Mouse (Mus musculus): Measurements from ENCODE around the gene Gm10642. TPM values are rescaled to one million over a fixed set of nuclear protein-coding genes. Genes with fewer than 3 reads are reported as not detected.

The Gm10642 gene
- 0.47 and 0.85 TPM in 2 replicates for polyA plus RNA-seq (2016; fragmentation: Nextera tagmentation; extraction: Ambion mirVana)

DNA sequence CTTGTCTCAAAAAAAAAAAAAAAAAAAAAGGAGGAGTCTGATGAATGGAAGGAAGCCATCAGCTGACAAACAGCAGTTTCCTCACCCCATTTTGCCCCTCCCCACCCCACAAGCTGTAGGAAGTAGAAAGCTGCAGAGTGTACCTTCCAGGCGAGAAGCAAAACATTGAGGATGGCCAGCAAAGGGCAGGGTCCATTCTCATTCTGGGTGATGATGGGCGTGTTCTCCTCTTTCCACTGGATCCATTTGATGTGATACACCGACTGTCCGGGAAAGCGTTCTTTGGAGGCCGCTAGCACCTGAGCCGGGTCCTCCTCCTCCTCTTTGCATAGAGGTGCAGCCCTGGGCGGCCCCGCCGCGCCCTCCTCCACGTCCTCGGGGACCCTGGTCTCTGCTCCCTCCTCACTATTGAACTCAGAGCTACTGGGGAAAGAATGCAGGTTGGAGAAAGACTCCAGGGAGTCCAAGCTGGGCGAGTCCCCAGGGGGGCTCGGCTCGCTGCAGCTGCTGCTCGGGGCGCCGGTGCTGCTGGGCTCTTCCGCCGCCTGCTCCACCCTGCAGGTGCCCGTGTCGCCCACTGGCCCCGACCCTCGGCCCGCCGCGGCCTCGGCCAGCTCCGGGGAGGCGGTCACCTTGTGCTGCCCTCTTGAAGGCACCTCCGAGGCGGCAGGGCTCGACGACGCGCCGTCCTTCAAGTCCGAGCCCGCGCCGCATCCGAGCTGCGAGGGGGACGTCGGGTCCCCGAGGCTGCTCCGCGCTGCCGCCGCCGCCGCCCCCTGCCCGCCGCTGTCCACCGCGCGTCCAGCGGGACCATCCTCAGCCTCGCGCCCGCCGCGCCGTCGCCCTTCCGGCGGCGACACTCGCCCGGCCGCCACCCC lies at the start of gene Gm10642:
TSS of gene Gm10642 (plus strand) at position 122 of the 878 bp plus-strand sequence.
- peak; percentile 73 for ATAC-seq (ENCODE audit: low FRiP score)
- H3K36me3 ChIP-seq (replicated peaks): no peaks in the 10 kb centered on the region
- H3K9me3 ChIP-seq: no peaks in the 10 kb centered on the region
- H3K4me3 ChIP-seq (replicated peaks): peak within 1 kb of the TSS; percentile 91
- WGBS: under 1% methylated on average over 57 of the region's 72 CpGs
- H3K9ac ChIP-seq: peak within 1 kb of the TSS; percentile 90
- H3K4me1 ChIP-seq: peaks cover 30% of the 10 kb centered on the region
- no peaks in the 10 kb centered on the region for H3K27me3 ChIP-seq
- peak within 1 kb of the TSS; percentile 76 for H3K4me2 ChIP-seq
- H3K27ac ChIP-seq: peak within 1 kb of the TSS; percentile 96

DNA sequence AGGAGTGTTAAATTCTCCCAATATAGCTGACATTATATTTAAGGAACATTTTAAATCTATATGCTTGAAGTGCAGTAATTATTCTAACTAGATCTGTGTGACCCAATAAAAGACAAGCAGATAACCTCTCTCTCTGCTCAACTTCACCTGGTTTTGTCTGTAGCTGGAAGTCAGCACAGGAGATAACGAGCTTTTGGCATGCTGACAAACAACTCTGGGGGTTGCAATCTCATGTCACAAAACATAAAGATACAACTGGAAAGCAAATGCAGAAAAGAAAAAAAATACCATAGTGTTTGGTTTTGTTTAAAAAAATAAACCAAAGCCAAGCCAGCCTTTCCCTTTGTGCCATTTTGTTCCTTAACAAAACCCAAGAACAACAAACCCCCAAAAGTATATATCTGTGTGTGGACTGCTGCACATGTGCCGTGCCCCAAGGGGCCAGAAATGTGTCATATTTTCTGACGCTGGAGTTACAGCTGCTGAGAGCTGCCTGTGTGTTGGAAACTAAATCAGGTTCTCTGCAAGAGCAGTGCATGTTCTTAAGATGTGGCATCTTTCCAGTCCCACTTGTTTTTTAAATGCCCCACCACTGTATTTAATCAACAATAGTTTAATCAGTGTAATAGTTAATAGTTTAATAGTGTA lies 44.9 kb upstream of the Gm10642 start:
- no peak overlapping the region for H3K9ac ChIP-seq
- H3K4me2 ChIP-seq: no peak overlapping the region
- H3K36me3 ChIP-seq (replicated peaks): peaks cover 13% of the 10 kb centered on the region; the same call in 1 of the 2 replicates
- 69% methylated on average over 3 of the region's 3 CpGs for WGBS
- ATAC-seq (ENCODE audit: low FRiP score): no peak
- no peaks in the 10 kb centered on the region for H3K27me3 ChIP-seq
- no peaks in the 10 kb centered on the region for H3K4me1 ChIP-seq
- no peak overlapping the region for H3K27ac ChIP-seq
- no peaks in the 10 kb centered on the region for H3K9me3 ChIP-seq
- H3K4me3 ChIP-seq (replicated peaks): no peak overlapping the region

DNA sequence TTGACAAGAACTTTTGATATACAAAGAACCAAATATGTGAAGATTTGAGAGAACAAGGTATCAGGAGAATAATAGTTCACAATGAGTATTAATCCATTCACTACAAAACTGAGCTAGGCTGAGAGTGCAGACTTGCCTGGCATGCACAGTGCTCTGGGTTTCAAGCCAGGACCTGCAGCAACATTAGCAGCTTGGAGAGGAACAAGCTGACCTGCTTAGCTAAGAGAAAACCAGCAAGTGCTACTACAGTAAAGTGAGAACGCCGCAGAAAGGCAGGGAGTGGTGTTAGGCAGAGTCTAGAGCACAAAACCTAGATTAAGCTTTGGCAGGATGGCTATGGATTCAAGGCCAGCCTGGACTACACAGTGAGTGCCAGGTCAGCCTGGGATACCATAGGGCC lies 26.3 kb upstream of the Gm10642 start:
- no peaks in the 10 kb centered on the region for H3K9me3 ChIP-seq
- no peaks in the 10 kb centered on the region for H3K27me3 ChIP-seq
- no peaks in the 10 kb centered on the region for H3K36me3 ChIP-seq (replicated peaks)
- ATAC-seq (ENCODE audit: low FRiP score): no peak
- no peaks in the 10 kb centered on the region for H3K4me1 ChIP-seq
- no peak overlapping the region for H3K4me2 ChIP-seq
- no peak overlapping the region for H3K4me3 ChIP-seq (replicated peaks)
- WGBS: 91% methylated on average over 2 of the region's 2 CpGs
- H3K27ac ChIP-seq: no peak overlapping the region
- no peak overlapping the region for H3K9ac ChIP-seq

DNA sequence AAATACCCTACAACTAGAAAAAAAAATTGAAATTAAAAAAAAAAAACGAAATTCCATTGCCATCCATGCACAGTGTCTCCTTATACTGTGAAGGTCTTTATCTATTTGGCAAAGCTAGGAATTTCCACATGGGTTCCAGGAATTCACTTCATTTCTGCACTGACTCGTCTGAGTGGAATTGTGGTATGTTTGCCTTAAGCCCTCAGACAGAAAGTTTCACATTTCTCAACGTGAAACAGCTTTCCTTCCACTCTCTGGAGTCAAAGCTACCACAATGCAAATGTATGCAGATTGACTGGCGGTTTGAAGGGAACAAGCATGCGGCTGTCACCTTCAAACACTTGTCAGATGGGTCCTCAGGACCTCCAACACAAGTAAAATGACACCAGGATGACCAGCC lies 24.4 kb upstream of the Gm10642 start:
- ATAC-seq (ENCODE audit: low FRiP score): no peak
- H3K4me1 ChIP-seq: no peaks in the 10 kb centered on the region
- WGBS: 35% methylated on average over 5 of the region's 5 CpGs
- no peak overlapping the region for H3K9ac ChIP-seq
- H3K36me3 ChIP-seq (replicated peaks): no peaks in the 10 kb centered on the region
- no peak overlapping the region for H3K27ac ChIP-seq
- H3K4me2 ChIP-seq: no peak overlapping the region
- no peak overlapping the region for H3K4me3 ChIP-seq (replicated peaks)
- no peaks in the 10 kb centered on the region for H3K27me3 ChIP-seq
- no peaks in the 10 kb centered on the region for H3K9me3 ChIP-seq

DNA sequence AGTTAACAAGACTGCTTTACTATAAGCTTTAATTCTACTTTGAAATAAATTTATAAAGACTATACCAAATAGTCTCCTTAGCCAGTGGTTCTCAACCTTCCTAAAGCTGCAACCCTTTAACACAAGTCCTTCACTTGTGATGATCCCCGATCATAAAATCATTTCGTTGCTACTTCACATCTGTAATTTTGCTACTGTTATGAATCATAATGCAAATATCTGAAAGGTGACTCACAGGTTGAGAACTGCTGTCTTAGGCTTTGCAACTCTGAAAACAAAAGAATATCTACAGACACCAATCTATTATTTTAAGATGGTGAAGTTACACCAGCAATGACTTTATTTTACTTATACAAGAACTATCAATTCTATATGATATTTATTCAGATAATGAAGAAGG lies 19.3 kb upstream of the Gm10642 start:
- H3K4me2 ChIP-seq: no peak overlapping the region
- no peak overlapping the region for H3K9ac ChIP-seq
- no peaks in the 10 kb centered on the region for H3K27me3 ChIP-seq
- H3K36me3 ChIP-seq (replicated peaks): no peaks in the 10 kb centered on the region
- ATAC-seq (ENCODE audit: low FRiP score): no peak
- H3K27ac ChIP-seq: no peak overlapping the region
- WGBS: 87% methylated on average over 2 of the region's 2 CpGs
- no peaks in the 10 kb centered on the region for H3K9me3 ChIP-seq
- H3K4me1 ChIP-seq: no peaks in the 10 kb centered on the region
- H3K4me3 ChIP-seq (replicated peaks): no peak overlapping the region

DNA sequence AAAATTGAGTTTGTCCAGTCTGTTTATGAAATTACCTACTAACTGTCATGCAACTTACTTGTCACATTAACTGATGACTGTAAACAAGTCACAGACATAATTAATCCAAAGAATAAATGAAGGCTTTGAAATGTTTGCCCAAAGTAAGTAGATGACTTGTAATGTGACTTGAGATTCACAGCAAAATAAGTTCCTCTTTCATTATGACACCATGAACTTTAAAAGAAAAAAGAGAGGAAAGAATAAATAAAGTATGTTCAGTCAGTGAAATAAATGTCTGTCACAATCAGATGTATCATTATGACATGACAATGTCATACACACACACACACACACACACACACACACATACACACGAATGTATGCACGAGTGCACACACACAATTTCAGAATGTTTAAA lies 5.8 kb upstream of the Gm10642 start:
- Histone ChIP-seq H3K4me2 (no peak overlapping the region), H3K9ac (no peak overlapping the region), H3K27me3 (no peaks in the 10 kb centered on the region), H3K4me1 (peaks cover 22% of the 10 kb centered on the region), H3K4me3 (replicated peaks) (no peak overlapping the region), H3K36me3 (replicated peaks) (no peaks in the 10 kb centered on the region), H3K9me3 (no peaks in the 10 kb centered on the region), H3K27ac (no peak overlapping the region)
- 94% methylated on average over 2 of the region's 2 CpGs for WGBS
- ATAC-seq (ENCODE audit: low FRiP score): no peak

DNA sequence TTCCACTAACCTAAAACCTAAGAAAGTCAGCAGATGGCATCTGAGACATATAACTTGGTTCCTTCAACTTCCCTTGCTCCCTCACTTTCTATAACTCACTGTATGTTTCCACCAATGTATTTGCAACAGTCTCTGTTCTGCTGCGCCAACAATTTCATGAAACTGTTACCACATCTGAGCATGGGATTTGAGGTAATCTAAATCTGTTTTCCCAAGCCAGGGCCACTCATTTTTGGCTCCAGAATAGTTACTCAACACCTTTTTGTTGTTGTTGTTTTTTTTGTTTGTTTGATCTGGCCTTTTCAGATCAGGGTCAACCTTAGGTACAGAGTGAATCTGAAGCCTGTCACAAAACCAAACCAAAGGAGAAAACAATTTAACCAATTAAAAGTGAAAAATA lies 5.1 kb upstream of the Gm10642 start:
- no peak overlapping the region for H3K4me2 ChIP-seq
- no peaks in the 10 kb centered on the region for H3K27me3 ChIP-seq
- H3K9ac ChIP-seq: no peak overlapping the region
- no peak for ATAC-seq (ENCODE audit: low FRiP score)
- no peaks in the 10 kb centered on the region for H3K36me3 ChIP-seq (replicated peaks)
- H3K4me1 ChIP-seq: peaks cover 23% of the 10 kb centered on the region
- 87% methylated on average over 1 of the region's 1 CpGs for WGBS
- H3K27ac ChIP-seq: no peak overlapping the region
- H3K4me3 ChIP-seq (replicated peaks): no peak overlapping the region
- H3K9me3 ChIP-seq: no peaks in the 10 kb centered on the region

DNA sequence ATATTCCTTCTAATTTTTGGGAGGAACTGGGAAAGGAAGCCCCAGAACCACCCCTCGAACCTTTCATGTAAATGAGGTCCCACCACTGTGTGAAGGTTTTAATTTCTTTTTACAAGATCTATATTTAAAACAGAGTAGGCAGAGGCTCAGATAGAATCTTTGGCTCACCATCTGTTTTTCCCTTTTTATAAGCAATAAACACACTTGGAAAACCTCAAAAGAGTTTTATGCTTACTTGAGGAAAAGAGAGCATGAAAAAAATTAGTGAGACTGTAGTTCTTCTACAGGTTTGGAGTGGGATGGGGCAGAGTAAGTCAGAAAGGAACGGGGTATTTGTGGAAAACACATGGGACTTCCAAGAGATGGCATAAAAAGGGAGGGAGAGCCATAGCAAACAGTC lies 3.8 kb upstream of the Gm10642 start:
- H3K4me3 ChIP-seq (replicated peaks): no peak overlapping the region
- H3K36me3 ChIP-seq (replicated peaks): no peaks in the 10 kb centered on the region
- no peaks in the 10 kb centered on the region for H3K27me3 ChIP-seq
- H3K27ac ChIP-seq: no peak overlapping the region
- no peaks in the 10 kb centered on the region for H3K9me3 ChIP-seq
- 80% methylated on average over 2 of the region's 2 CpGs for WGBS
- no peak overlapping the region for H3K9ac ChIP-seq
- no peak for ATAC-seq (ENCODE audit: low FRiP score)
- no peak overlapping the region for H3K4me2 ChIP-seq
- H3K4me1 ChIP-seq: peaks cover 27% of the 10 kb centered on the region

DNA sequence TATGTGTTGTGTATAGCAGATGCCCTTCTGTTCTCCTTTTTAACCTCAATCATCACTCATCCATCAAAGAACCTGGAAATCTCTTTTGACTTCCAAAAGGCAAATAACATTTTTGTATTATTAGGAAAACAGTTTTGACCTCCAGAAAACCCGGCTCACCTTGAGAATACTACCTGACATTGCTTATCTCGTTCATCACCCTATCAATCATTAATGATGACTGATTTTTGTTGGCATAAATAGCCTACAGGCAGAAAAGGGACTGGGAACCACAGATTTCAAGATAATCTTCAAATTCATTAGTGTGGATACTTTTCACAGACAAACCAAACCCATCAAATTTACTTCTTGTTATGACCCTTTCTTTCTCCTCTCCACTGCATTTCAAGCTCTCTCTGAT lies 2.2 kb upstream of the Gm10642 start:
- Histone ChIP-seq H3K27ac (no peak overlapping the region), H3K4me1 (peaks cover 30% of the 10 kb centered on the region), H3K9me3 (no peaks in the 10 kb centered on the region), H3K36me3 (replicated peaks) (no peaks in the 10 kb centered on the region), H3K4me2 (peak overlapping the region; percentile 33), H3K9ac (no peak overlapping the region), H3K4me3 (replicated peaks) (0 out of 2 replicates have a peak overlapping the region, but pooled peaks have one; percentile 8), H3K27me3 (no peaks in the 10 kb centered on the region)
- ATAC-seq (ENCODE audit: low FRiP score): no peak
- 76% methylated on average over 2 of the region's 2 CpGs for WGBS

DNA sequence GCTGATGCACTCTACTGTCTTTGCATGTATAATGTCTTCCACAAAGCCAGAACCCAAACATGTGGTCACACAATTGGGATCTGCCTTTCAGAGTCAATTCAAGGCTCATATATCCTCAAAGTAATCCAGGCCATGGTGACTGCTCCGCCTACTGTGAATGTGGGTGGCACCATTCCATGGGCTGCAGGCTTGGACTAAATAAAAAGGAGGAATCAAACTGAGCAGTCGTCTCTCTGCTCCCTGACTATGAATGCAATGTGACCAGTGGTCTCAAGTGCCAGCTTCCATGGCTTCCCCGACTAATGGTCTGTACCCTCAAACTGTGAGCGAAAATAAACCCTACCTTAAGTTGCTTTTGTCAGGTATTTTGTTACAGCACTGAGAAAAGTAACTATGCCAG lies 1.6 kb upstream of the Gm10642 start:
- Histone ChIP-seq H3K27ac (no peak overlapping the region), H3K9ac (no peak overlapping the region), H3K4me3 (replicated peaks) (0 out of 2 replicates have a peak overlapping the region, but pooled peaks have one; percentile 8), H3K4me2 (peak overlapping the region; percentile 33), H3K27me3 (no peaks in the 10 kb centered on the region), H3K9me3 (no peaks in the 10 kb centered on the region), H3K36me3 (replicated peaks) (no peaks in the 10 kb centered on the region), H3K4me1 (peaks cover 30% of the 10 kb centered on the region)
- ATAC-seq (ENCODE audit: low FRiP score): no peak
- 67% methylated on average over 4 of the region's 4 CpGs for WGBS

DNA sequence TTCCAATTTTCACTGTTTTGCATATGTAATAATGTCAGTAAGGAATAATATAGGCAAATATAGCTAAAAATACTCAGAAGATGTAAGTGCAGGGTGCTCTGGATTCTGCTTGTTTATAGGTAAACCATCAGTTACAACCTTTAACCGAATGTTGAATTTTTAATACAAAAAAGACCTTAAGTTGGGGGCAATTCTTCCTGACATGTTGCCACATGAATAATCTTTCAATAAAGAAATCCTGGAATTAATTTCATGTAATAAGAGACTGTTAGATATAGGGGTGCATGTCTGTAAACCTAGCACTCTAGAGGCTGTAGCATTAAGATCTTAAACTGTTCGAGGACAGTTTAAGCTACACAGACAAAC lies 304 bp upstream of the Gm10642 start:
- peak; percentile 10 for ATAC-seq (ENCODE audit: low FRiP score)
- H3K9ac ChIP-seq: 0 out of 2 replicates have a peak overlapping the region, but pooled peaks have one; percentile 90
- H3K4me1 ChIP-seq: peaks cover 30% of the 10 kb centered on the region
- peak overlapping the region; percentile 91 for H3K4me3 ChIP-seq (replicated peaks)
- H3K9me3 ChIP-seq: no peaks in the 10 kb centered on the region
- H3K27ac ChIP-seq: no peak overlapping the region
- H3K4me2 ChIP-seq: peak overlapping the region; percentile 76
- 33% methylated on average over 2 of the region's 2 CpGs for WGBS
- H3K27me3 ChIP-seq: no peaks in the 10 kb centered on the region
- H3K36me3 ChIP-seq (replicated peaks): no peaks in the 10 kb centered on the region

DNA sequence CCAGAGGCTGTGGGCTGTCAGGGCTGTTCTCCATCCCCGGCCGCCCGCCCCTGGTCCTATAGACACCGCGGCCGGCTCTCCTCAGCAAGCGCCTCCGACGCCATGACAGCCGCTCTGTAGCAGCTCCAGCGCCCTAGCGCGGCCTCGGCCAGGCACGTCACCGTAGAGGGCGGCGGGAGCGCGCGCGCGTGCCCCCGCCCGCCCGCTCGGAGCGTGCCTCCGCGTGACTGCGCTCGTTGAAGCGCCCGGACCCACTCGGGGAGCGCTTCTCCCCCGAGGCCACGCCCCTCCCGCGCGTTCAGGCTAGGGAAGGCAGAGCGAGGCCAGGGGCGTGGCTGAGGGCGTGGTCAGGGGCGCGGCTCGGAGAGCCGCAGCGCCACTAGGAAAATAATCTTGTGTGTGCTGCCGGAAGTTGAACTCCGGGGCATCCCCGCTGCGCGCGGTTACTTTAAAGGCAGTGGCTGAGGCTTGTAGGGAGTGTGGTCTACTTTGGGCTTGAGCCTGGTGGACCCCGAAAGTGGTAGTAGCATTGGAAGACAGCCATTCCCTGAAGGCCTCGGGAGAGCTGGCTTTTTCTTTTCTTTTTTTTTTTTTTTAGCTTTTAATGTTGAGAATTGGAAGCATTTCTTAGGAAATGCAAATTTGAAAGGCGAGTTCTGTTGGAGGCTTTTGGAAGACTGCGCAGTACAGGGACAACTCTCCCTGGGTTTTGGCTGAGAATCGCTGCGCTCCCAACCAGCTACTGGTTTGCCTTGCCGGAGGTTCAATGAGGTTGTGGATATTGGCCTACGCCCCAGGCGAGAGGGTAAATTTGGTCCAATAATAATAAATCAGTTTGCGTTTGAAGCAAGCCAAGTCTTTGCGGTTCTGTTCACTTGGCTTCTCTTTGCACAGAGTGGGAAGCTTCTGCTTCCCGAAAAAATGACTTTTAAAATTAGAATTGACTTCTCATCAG lies 1.2 kb downstream of the Gm10642 start, which contains the start of gene Mindy2:
TSS of gene Mindy2 (minus strand) at position 162 of the 955 bp plus-strand sequence.
- Histone ChIP-seq H3K27ac (peak within 1 kb of the TSS; percentile 96), H3K4me2 (peak within 1 kb of the TSS; percentile 76), H3K9me3 (no peaks in the 10 kb centered on the region), H3K9ac (peak within 1 kb of the TSS; percentile 90), H3K4me3 (replicated peaks) (peak within 1 kb of the TSS; percentile 91), H3K27me3 (no peaks in the 10 kb centered on the region), H3K36me3 (replicated peaks) (no peaks in the 10 kb centered on the region), H3K4me1 (peaks cover 30% of the 10 kb centered on the region)
- peak; percentile 96 for ATAC-seq (ENCODE audit: low FRiP score)
- WGBS: 2% methylated on average over 66 of the region's 67 CpGs
